Mouse (Mus musculus): ENCODE data around the gene Mmp9. TPM values are rescaled to one million over a fixed set of nuclear protein-coding genes. Genes with fewer than 3 reads are reported as not detected.

The Mmp9 gene
- polyA plus RNA-seq, 1 experiment from 2014 or later: 0.47 TPM

DNA sequence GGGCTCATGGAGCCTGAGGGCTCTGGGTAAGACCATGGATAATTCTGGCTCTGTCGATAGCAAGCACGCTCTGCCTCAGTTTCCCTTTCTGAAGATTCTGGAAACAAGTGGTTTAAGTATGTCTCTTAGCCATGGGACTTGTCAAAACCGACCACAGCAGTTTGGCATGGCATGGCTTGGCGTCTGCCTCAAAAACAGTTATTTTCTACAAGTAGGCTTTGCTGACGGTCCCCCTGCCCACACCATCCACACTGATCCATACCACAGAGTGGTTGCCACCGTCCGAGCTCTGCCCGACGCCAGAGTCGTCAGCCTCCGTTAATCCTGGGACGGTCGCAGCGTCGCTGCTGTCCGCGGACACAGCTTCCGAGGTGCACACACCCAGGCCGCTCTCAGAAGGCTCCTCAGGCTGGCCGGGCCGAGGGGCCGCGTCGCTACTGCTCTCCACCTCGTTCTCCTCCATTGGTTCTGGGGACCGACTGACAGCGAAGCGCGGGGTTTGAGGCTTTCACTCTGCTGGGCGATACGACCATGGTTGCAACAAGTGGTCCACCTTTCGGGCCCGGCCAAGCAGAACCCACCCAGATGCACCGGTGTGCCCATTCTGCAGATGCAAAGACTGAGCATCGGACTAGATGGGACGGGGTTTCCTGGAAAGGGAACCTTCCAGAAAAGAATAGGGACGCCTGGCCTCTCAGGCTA is 30.1 kb upstream of the Mmp9 start:
- ATAC-seq (ENCODE audit: insufficient number of reproducible peaks, low FRiP score, low TSS enrichment, low read depth) (no peak), DNase-seq (ENCODE audit: low spot score) (no peak)
- peaks cover 5% of the 10 kb centered on the region for H3K9me3 ChIP-seq (ENCODE audit: control insufficient read depth, low read length)
- H3K4me3 ChIP-seq (ENCODE audit: low read depth, low read length): peak overlapping the region; percentile 82
- H3K27me3 ChIP-seq (ENCODE audit: control insufficient read depth, insufficient read depth, low read length): no peaks in the 10 kb centered on the region
- WGBS: 6% methylated on average over 37 of the region's 37 CpGs
- H3K27ac ChIP-seq (replicated peaks; ENCODE audit: low read depth, low read length): no peak overlapping the region
- H3K4me2 ChIP-seq (ENCODE audit: low read depth, severe bottlenecking): peak overlapping the region; percentile 72
- H3K36me3 ChIP-seq (ENCODE audit: control insufficient read depth, insufficient read depth, low read length): peaks cover 36% of the 10 kb centered on the region
- peak overlapping the region; percentile 97 for H3K9ac ChIP-seq (ENCODE audit: low read length)
- H3K4me1 ChIP-seq (ENCODE audit: control insufficient read depth, insufficient read depth, low read length): peaks cover 14% of the 10 kb centered on the region

DNA sequence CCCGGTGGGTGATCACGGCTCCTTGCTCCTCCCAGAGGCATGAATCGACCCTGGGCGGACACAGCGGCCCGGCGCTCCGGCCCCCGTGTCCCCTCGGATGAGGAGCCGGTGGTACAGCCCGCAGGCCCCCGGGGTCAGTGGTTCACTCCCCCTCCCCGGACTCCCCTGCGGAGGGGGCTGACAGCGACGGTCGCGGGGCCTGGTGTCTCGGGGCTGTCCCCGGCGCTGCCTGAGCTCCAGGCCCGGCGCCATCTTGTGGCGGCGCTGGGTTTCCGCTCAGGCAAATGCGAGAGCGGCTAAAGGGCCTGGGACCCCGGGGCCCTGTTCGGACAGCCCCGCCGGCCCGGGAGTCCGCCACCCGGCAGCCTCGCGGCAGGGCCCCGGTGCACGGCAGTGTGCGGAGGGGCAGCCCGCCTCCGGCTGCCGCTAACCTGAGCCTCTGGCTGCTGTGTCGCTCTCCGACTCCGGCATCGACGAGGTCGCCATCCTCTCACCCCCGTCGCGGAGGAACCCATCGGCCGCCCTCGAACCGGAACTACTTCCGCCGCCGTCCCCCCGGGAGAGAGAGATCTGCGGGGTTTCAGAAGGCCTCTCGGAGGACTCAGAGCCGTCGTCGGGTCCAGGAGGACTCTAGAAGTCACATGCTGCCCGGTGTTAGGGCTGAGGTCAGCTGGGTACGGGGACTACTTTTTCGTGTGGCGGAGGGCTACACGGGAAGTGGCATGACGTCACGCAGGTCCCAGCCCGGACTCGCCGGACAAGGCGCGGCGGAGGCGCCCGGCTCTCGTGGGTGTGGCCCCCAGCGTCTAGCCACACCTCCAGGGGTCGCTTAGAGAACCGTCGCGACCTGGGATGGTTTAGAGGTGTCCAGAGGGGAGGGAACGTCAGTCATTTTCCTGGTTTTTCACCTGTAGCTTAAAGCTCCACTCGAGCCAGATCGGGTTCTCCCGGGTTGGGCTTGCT is 29.2 kb upstream of the Mmp9 start, which contains the start of gene Zfp335:
Gene Zfp335, minus strand, starts transcription at position 672 of the 963 bp plus-strand sequence.
- no peaks in the 10 kb centered on the region for H3K27me3 ChIP-seq (ENCODE audit: control insufficient read depth, insufficient read depth, low read length)
- H3K4me1 ChIP-seq (ENCODE audit: control insufficient read depth, insufficient read depth, low read length): peaks cover 14% of the 10 kb centered on the region
- peaks cover 28% of the 10 kb centered on the region for H3K36me3 ChIP-seq (ENCODE audit: control insufficient read depth, insufficient read depth, low read length)
- peak within 1 kb of the TSS; percentile 82 for H3K4me3 ChIP-seq (ENCODE audit: low read depth, low read length)
- H3K4me2 ChIP-seq (ENCODE audit: low read depth, severe bottlenecking): peak within 1 kb of the TSS; percentile 72
- 0% methylated on average over 85 of the region's 91 CpGs for WGBS
- peak within 1 kb of the TSS; percentile 97 for H3K9ac ChIP-seq (ENCODE audit: low read length)
- peak; percentile 88 for ATAC-seq (ENCODE audit: insufficient number of reproducible peaks, low FRiP score, low TSS enrichment, low read depth)
- H3K9me3 ChIP-seq (ENCODE audit: control insufficient read depth, low read length): peaks cover under 1% of the 10 kb centered on the region; the same call in 1 of the 2 replicates
- peak; percentile 94 for DNase-seq (ENCODE audit: low spot score)
- H3K27ac ChIP-seq (replicated peaks; ENCODE audit: low read depth, low read length): peak within 1 kb of the TSS; percentile 99

GRCm38 (mm10) chr2:164912151-164912550 is 28.4 kb upstream of the Mmp9 start:
- Histone ChIP-seq H3K4me1 (ENCODE audit: control insufficient read depth, insufficient read depth, low read length) (peaks cover 14% of the 10 kb centered on the region), H3K9me3 (ENCODE audit: control insufficient read depth, low read length) (no peaks in the 10 kb centered on the region), H3K9ac (ENCODE audit: low read length) (peak overlapping the region; percentile 97), H3K27ac (replicated peaks; ENCODE audit: low read depth, low read length) (peak overlapping the region; percentile 99), H3K4me3 (ENCODE audit: low read depth, low read length) (peak overlapping the region; percentile 82), H3K4me2 (ENCODE audit: low read depth, severe bottlenecking) (peak overlapping the region; percentile 72), H3K27me3 (ENCODE audit: control insufficient read depth, insufficient read depth, low read length) (no peaks in the 10 kb centered on the region), H3K36me3 (ENCODE audit: control insufficient read depth, insufficient read depth, low read length) (peaks cover 20% of the 10 kb centered on the region; the same call in 1 of the 2 replicates)
- no peak for DNase-seq (ENCODE audit: low spot score)
- 23% methylated on average over 12 of the region's 12 CpGs for WGBS
- ATAC-seq (ENCODE audit: insufficient number of reproducible peaks, low FRiP score, low TSS enrichment, low read depth): 0 out of 2 replicates have a peak, but pooled peaks have one; percentile 6

DNA sequence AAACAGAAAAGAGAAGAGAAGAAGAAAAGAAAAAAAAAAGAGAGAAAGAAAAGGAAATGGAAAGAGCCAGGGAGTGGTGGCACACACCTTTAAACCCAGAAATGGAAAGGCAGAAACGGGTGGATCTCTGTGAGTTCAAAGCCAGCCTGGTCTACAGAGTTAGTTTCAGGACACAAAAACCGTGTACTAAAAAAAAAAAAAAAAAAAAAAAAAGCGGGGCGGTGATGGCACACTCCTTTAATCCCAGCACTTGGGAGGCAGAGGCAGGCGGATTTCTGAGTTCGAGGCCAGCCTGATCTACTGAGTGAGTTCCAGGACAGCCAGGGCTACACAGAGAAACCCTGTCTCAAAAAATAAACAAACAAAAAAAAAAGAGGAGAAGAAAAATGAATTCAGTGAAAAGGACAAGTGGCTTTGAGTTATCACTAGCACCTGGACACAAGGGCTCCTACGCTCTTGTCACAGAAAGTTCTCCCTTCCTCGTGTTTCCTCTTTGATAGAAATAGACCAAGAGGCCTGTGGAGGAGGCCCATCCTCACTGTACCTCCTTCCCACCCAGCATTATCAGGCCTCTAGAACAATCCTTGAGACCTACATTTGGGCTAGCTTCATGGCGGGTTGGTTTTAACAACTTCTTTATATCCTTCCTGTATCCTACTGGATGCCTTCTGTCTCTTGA is 27.7 kb upstream of the Mmp9 start:
- Histone ChIP-seq H3K27me3 (ENCODE audit: control insufficient read depth, insufficient read depth, low read length) (no peaks in the 10 kb centered on the region), H3K9ac (ENCODE audit: low read length) (no peak overlapping the region), H3K4me2 (ENCODE audit: low read depth, severe bottlenecking) (no peak overlapping the region), H3K4me3 (ENCODE audit: low read depth, low read length) (no peak overlapping the region), H3K4me1 (ENCODE audit: control insufficient read depth, insufficient read depth, low read length) (peaks cover 14% of the 10 kb centered on the region), H3K9me3 (ENCODE audit: control insufficient read depth, low read length) (no peaks in the 10 kb centered on the region), H3K36me3 (ENCODE audit: control insufficient read depth, insufficient read depth, low read length) (peaks cover 13% of the 10 kb centered on the region; the same call in 1 of the 2 replicates), H3K27ac (replicated peaks; ENCODE audit: low read depth, low read length) (no peak overlapping the region)
- ATAC-seq (ENCODE audit: insufficient number of reproducible peaks, low FRiP score, low TSS enrichment, low read depth): no peak
- DNase-seq (ENCODE audit: low spot score): no peak
- WGBS: 96% methylated on average over 9 of the region's 9 CpGs

GRCm38 (mm10) chr2:164913428-164913786 is 27.2 kb upstream of the Mmp9 start:
- DNase-seq (ENCODE audit: low spot score): no peak
- 96% methylated on average over 2 of the region's 2 CpGs for WGBS
- H3K9ac ChIP-seq (ENCODE audit: low read length): no peak overlapping the region
- no peak overlapping the region for H3K4me3 ChIP-seq (ENCODE audit: low read depth, low read length)
- H3K4me1 ChIP-seq (ENCODE audit: control insufficient read depth, insufficient read depth, low read length): peaks cover 14% of the 10 kb centered on the region
- peaks cover 8% of the 10 kb centered on the region; the same call in 1 of the 2 replicates for H3K36me3 ChIP-seq (ENCODE audit: control insufficient read depth, insufficient read depth, low read length)
- H3K4me2 ChIP-seq (ENCODE audit: low read depth, severe bottlenecking): no peak overlapping the region
- H3K27ac ChIP-seq (replicated peaks; ENCODE audit: low read depth, low read length): no peak overlapping the region
- no peak for ATAC-seq (ENCODE audit: insufficient number of reproducible peaks, low FRiP score, low TSS enrichment, low read depth)
- H3K9me3 ChIP-seq (ENCODE audit: control insufficient read depth, low read length): no peaks in the 10 kb centered on the region
- H3K27me3 ChIP-seq (ENCODE audit: control insufficient read depth, insufficient read depth, low read length): no peaks in the 10 kb centered on the region

GRCm38 (mm10) chr2:164916820-164917219 is 23.8 kb upstream of the Mmp9 start:
- no peak for DNase-seq (ENCODE audit: low spot score)
- no peaks in the 10 kb centered on the region for H3K9me3 ChIP-seq (ENCODE audit: control insufficient read depth, low read length)
- H3K36me3 ChIP-seq (ENCODE audit: control insufficient read depth, insufficient read depth, low read length): no peaks in the 10 kb centered on the region
- H3K4me3 ChIP-seq (ENCODE audit: low read depth, low read length): no peak overlapping the region
- no peak overlapping the region for H3K4me2 ChIP-seq (ENCODE audit: low read depth, severe bottlenecking)
- no peak overlapping the region for H3K9ac ChIP-seq (ENCODE audit: low read length)
- no peaks in the 10 kb centered on the region for H3K27me3 ChIP-seq (ENCODE audit: control insufficient read depth, insufficient read depth, low read length)
- no peak for ATAC-seq (ENCODE audit: insufficient number of reproducible peaks, low FRiP score, low TSS enrichment, low read depth)
- 0 out of 2 replicates have a peak, but pooled peaks cover 4% of the 10 kb centered on the region for H3K4me1 ChIP-seq (ENCODE audit: control insufficient read depth, insufficient read depth, low read length)
- H3K27ac ChIP-seq (replicated peaks; ENCODE audit: low read depth, low read length): no peak overlapping the region
- 77% methylated on average over 5 of the region's 5 CpGs for WGBS

DNA sequence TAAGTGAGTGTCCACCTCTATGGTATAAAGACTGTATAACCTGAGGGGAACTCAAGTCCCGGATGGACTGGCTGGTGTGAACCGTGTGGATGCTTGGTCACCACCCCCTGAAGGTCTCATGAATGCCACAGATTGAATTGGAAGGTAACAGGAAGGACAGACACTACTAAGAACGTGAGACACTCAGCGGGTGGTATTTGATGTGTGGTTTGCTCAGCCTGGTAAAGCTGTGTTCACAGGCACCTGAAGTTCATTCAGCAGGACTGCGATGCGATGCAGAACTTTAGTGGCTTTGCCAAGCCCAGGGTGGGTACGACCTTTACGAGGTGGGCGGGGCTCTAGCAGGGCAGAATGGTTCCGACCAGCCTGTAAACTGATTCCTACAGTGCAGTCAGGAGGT is 23.2 kb upstream of the Mmp9 start:
- Histone ChIP-seq H3K4me1 (ENCODE audit: control insufficient read depth, insufficient read depth, low read length) (0 out of 2 replicates have a peak, but pooled peaks cover under 1% of the 10 kb centered on the region), H3K27ac (replicated peaks; ENCODE audit: low read depth, low read length) (no peak overlapping the region)
- 35% methylated on average over 10 of the region's 10 CpGs for WGBS

GRCm38 (mm10) chr2:164918325-164918724 is 22.3 kb upstream of the Mmp9 start:
- DNase-seq (ENCODE audit: low spot score) (peak; percentile 61), ATAC-seq (ENCODE audit: insufficient number of reproducible peaks, low FRiP score, low TSS enrichment, low read depth) (no peak)
- no peak overlapping the region for H3K27ac ChIP-seq (replicated peaks; ENCODE audit: low read depth, low read length)
- WGBS: 74% methylated on average over 4 of the region's 5 CpGs
- H3K4me2 ChIP-seq (ENCODE audit: low read depth, severe bottlenecking): no peak overlapping the region
- no peaks in the 10 kb centered on the region for H3K9me3 ChIP-seq (ENCODE audit: control insufficient read depth, low read length)
- H3K27me3 ChIP-seq (ENCODE audit: control insufficient read depth, insufficient read depth, low read length): no peaks in the 10 kb centered on the region
- H3K9ac ChIP-seq (ENCODE audit: low read length): no peak overlapping the region
- no peaks in the 10 kb centered on the region for H3K4me1 ChIP-seq (ENCODE audit: control insufficient read depth, insufficient read depth, low read length)
- H3K4me3 ChIP-seq (ENCODE audit: low read depth, low read length): no peak overlapping the region
- no peaks in the 10 kb centered on the region for H3K36me3 ChIP-seq (ENCODE audit: control insufficient read depth, insufficient read depth, low read length)

More for the DNA sequence above, 23.2 kb upstream of the Mmp9 start:
- Histone ChIP-seq H3K4me3 (ENCODE audit: low read depth, low read length) (no peak overlapping the region), H3K4me2 (ENCODE audit: low read depth, severe bottlenecking) (no peak overlapping the region), H3K36me3 (ENCODE audit: control insufficient read depth, insufficient read depth, low read length) (no peaks in the 10 kb centered on the region), H3K9ac (ENCODE audit: low read length) (no peak overlapping the region), H3K27me3 (ENCODE audit: control insufficient read depth, insufficient read depth, low read length) (no peaks in the 10 kb centered on the region), H3K9me3 (ENCODE audit: control insufficient read depth, low read length) (no peaks in the 10 kb centered on the region)
- ATAC-seq (ENCODE audit: insufficient number of reproducible peaks, low FRiP score, low TSS enrichment, low read depth) (no peak), DNase-seq (ENCODE audit: low spot score) (no peak)

Measured in limb, embryonic 11.5 days (tissue).